Mouse (Mus musculus) intestine, embryonic 14.5 days (tissue): ENCODE measurements around the gene Pwwp2b. TPM values are rescaled to one million over a fixed set of nuclear protein-coding genes. Genes with fewer than 3 reads are reported as not detected.
A peak's percentile ranks its signal among the peaks of the same experiment; 100 is the strongest.

Experiments
- ATAC-seq: fragments of 200-750 bp; cut with Nextera tagmentation; replicated peaks from 2 replicates; pipeline ENCODE4 v1.8.0; 2017; ENCODE audit warnings: low read depth, moderate number of reproducible peaks, moderate TSS enrichment, moderate library complexity; ENCODE audit not compliant: low FRiP score, low TSS enrichment
- DNase-seq: peaks from one replicate; pipeline ENCODE4 v3.0.0-alpha.2; 2018; ENCODE audit warnings: low spot score
- H3K27ac ChIP-seq: fragments of 300-500 bp; sonication (generic); 2 replicates; pipeline ENCODE4 v1.5.1; 2014; ENCODE audit warnings: low read depth, mild to moderate bottlenecking, control low read depth
- H3K27me3 ChIP-seq: fragments of 300-500 bp; sonication (generic); replicated peaks from 2 replicates; pipeline ENCODE4 v1.6.1; 2014; ENCODE audit warnings: low read length, control low read depth; ENCODE audit not compliant: control insufficient read depth, insufficient read depth
- H3K36me3 ChIP-seq: fragments of 300-500 bp; sonication (generic); 2 replicates; pipeline ENCODE4 v1.6.1; 2014; ENCODE audit warnings: low read length, control low read depth; ENCODE audit not compliant: control insufficient read depth, insufficient read depth
- H3K4me1 ChIP-seq: fragments of 300-500 bp; sonication (generic); replicated peaks from 2 replicates; pipeline ENCODE4 v1.6.1; 2014; ENCODE audit warnings: low read length, control low read depth, mixed read lengths; ENCODE audit not compliant: control insufficient read depth, insufficient read depth
- H3K4me2 ChIP-seq: fragments of 300-500 bp; sonication (generic); 2 replicates; pipeline ENCODE4 v1.6.1; 2014; ENCODE audit warnings: low read length
- H3K4me3 ChIP-seq: fragments of 300-500 bp; sonication (generic); 2 replicates; pipeline ENCODE4 v1.5.1; 2014; ENCODE audit warnings: low read depth, low read length, control low read depth, mixed read lengths
- H3K9ac ChIP-seq: fragments of 300-500 bp; sonication (generic); 2 replicates; pipeline ENCODE4 v1.6.1; 2014; ENCODE audit warnings: mild to moderate bottlenecking, low read length
- H3K9me3 ChIP-seq: fragments of 300-500 bp; sonication (generic); 2 replicates; pipeline ENCODE4 v1.6.1; 2016; ENCODE audit warnings: low read length, control low read depth; ENCODE audit not compliant: control insufficient read depth
- WGBS: fragments of 180-500 bp; shearing (Covaris S2); extraction: QIAGEN DNeasy Blood & Tissue Kit; methylation state at CpG from one replicate; pipeline ENCODE4 v1.1.7; 2014; 5-methylcytosine and 5-hydroxymethylcytosine counted together
- polyA plus RNA-seq: library from polyadenylated mRNA; unstranded; fragments of >200 nt; fragmentation: Nextera tagmentation; extraction: Ambion mirVana; gene quantifications from 2 replicates; pipeline ENCODE4 v1.2.1, GENCODE M21; 2014

Pwwp2b gene
- polyA plus RNA-seq, 1 experiment from 2014 or later, result 17.3 TPM

DNA sequence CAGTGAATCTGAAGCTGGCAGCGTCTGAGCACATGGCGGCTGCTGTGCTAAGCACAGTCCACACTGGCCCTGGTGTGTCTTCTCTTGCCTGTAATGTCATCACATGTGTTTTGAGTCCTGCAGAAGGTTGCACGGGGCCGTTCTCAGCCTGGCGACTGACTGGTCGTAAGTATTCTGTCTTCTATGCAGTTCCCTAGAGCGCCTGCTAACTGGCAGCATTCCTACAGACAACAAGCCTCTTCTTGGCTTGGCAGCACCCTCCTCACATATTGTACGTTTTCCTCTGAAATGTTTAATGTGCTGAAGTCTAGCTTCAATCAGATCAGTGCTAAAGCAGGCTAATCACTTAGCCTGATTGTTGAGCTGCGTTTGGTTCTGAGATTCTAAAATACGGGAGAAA is 27.3 kb downstream of the Pwwp2b start:
- no peak overlapping the region for H3K4me3 ChIP-seq
- no peak overlapping the region for H3K27ac ChIP-seq
- no peak for DNase-seq
- no peak for ATAC-seq
- WGBS, result 63% methylated on average over 10 of the region's 10 CpGs
- H3K9me3 ChIP-seq, result no peaks in the 10 kb centered on the region
- no peaks in the 10 kb centered on the region for H3K36me3 ChIP-seq
- H3K9ac ChIP-seq, result no peak overlapping the region
- no peaks in the 10 kb centered on the region for H3K27me3 ChIP-seq
- peaks cover 32% of the 10 kb centered on the region for H3K4me1 ChIP-seq
- H3K4me2 ChIP-seq, result no peak overlapping the region

GRCm38 (mm10) chr7:139276150-139276549 is 27.9 kb downstream of the Pwwp2b start:
- DNase-seq, result no peak

DNA sequence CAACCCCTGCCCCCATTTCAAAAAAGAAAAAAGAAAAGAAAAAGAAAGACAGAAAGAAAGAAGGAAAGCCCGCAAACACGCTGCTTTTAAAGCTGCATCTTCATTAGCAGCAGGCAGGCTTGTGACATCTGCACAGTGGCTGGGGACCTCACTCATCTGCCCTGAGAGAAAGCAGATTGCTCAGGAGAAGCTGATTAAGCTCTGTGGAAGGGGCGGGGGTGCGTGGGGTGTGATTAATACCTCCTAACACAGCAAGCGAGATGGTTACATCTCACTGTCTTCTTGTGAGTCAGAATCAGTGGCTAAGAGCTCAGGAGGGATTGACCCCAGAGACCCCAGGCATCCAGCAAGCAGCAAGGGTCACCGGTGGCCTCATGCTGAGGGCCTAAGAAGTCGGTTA is 29.3 kb downstream of the Pwwp2b start:
- Histone ChIP-seq H3K9ac (no peak overlapping the region), H3K36me3 (no peaks in the 10 kb centered on the region), H3K9me3 (no peaks in the 10 kb centered on the region), H3K27ac (no peak overlapping the region), H3K27me3 (no peaks in the 10 kb centered on the region), H3K4me3 (no peak overlapping the region), H3K4me1 (peaks cover 18% of the 10 kb centered on the region), H3K4me2 (no peak overlapping the region)
- DNase-seq (no peak), ATAC-seq (no peak)
- WGBS, result 79% methylated on average over 7 of the region's 7 CpGs

More at GRCm38 (mm10) chr7:139276150-139276549, 27.9 kb downstream of the Pwwp2b start:
- Histone ChIP-seq H3K4me2 (no peak overlapping the region), H3K4me3 (no peak overlapping the region), H3K4me1 (peaks cover 32% of the 10 kb centered on the region), H3K27me3 (no peaks in the 10 kb centered on the region), H3K27ac (no peak overlapping the region), H3K9ac (no peak overlapping the region), H3K9me3 (no peaks in the 10 kb centered on the region), H3K36me3 (no peaks in the 10 kb centered on the region)
- no peak for ATAC-seq
- 90% methylated on average over 10 of the region's 10 CpGs for WGBS

DNA sequence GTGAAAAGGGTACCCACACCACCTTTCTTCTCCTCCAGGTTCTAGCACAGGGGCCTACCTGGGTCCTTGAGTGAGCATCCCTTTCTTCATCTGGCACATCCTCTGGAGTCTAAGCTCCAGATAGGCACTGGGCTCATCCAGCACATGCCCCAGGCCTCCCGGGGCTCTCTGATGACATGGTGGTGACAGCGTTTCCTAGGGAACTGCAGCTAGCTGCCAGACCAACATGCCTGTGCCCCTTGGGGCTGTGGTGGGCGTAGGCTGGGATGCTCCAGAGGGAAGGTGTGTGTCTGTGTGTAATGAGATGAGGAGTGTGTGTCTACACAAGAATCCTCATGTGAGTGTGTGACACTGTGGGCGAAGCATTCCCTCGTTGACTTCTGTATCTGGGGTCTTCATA is 31.3 kb downstream of the Pwwp2b start:
- Histone ChIP-seq H3K9me3 (no peaks in the 10 kb centered on the region), H3K4me2 (no peak overlapping the region), H3K4me1 (0 out of 2 replicates have a peak, but pooled peaks cover 4% of the 10 kb centered on the region), H3K36me3 (no peaks in the 10 kb centered on the region), H3K4me3 (no peak overlapping the region), H3K27me3 (no peaks in the 10 kb centered on the region), H3K9ac (no peak overlapping the region), H3K27ac (no peak overlapping the region)
- ATAC-seq, result no peak
- 84% methylated on average over 5 of the region's 5 CpGs for WGBS
- DNase-seq, result no peak

DNA sequence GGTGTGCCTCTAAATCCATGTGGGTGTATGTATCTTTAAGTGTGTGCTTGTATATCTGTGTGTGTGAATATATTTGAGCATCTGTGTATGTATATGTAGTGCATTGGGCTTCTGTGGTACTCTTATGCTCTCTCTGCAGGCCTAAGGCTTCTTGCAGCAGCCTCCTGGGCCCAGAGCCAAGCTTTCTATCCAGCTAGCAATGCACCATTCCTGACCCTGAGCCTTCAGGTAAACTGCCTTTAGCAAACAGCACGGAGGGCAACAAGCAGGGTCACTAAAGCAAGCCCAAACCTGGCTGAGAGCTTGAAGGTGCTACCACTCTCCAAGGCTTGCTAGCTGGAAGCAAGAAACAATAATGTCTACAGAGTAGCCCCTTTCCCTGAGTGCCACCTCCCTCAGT is 31.8 kb downstream of the Pwwp2b start:
- H3K27me3 ChIP-seq, result no peaks in the 10 kb centered on the region
- H3K4me3 ChIP-seq, result no peak overlapping the region
- 50% methylated on average over 1 of the region's 1 CpGs for WGBS
- 0 out of 2 replicates have a peak, but pooled peaks cover 4% of the 10 kb centered on the region for H3K4me1 ChIP-seq
- no peak overlapping the region for H3K27ac ChIP-seq
- H3K9me3 ChIP-seq, result no peaks in the 10 kb centered on the region
- H3K9ac ChIP-seq, result no peak overlapping the region
- no peak overlapping the region for H3K4me2 ChIP-seq
- ATAC-seq (no peak), DNase-seq (no peak)
- no peaks in the 10 kb centered on the region for H3K36me3 ChIP-seq

DNA sequence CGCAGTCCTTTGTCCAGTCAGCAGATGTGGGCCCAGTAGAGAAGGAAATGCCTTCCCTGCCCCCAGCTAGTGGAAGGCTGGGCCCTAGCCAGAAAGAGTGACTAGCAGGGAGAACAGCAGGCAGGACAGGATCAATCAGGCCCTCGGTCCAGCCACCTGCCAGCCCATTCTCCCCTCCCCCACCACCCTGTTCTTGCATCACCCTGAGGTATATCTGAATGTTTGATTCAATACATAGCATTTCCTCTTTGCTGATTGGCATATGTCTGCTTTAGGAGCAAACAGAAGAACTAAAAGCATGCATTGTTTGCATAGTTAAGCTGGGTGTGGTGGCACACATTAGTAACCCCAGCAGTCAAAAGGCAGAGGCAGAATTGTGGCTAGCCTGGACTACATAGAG is 32.9 kb downstream of the Pwwp2b start:
- DNase-seq (no peak), ATAC-seq (peak; percentile 34)
- Histone ChIP-seq H3K27ac (peak overlapping the region; percentile 2; the same call in 1 of the 2 replicates), H3K9me3 (no peaks in the 10 kb centered on the region), H3K4me3 (no peak overlapping the region), H3K36me3 (no peaks in the 10 kb centered on the region), H3K27me3 (no peaks in the 10 kb centered on the region), H3K4me1 (0 out of 2 replicates have a peak, but pooled peaks cover 4% of the 10 kb centered on the region), H3K9ac (no peak overlapping the region), H3K4me2 (no peak overlapping the region)
- 47% methylated on average over 2 of the region's 2 CpGs for WGBS

DNA sequence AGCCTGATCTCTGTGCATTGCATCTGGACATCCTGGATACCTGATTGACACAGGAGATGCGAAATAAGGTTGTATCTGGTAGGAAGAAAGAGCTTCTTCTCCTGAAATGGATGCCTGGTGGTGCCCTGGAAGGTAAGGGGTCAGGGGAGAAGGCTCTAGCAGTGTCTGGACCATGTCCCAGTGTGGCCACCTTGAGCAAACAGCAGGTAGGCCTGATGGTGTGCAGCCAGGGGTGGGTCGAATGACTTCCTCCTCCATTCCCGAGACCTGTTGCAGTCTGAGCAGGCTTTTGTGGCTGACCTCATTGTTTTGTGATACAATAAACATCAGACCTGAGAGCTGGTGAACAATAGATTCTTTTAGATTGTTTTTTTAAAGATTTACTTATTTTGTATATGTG is 33.8 kb downstream of the Pwwp2b start:
- H3K4me3 ChIP-seq, result no peak overlapping the region
- WGBS, result 75% methylated on average over 3 of the region's 3 CpGs
- ATAC-seq (no peak), DNase-seq (no peak)
- H3K9me3 ChIP-seq, result no peaks in the 10 kb centered on the region
- no peak overlapping the region for H3K9ac ChIP-seq
- H3K4me1 ChIP-seq, result 0 out of 2 replicates have a peak, but pooled peaks cover 4% of the 10 kb centered on the region
- H3K27ac ChIP-seq, result no peak overlapping the region
- no peak overlapping the region for H3K4me2 ChIP-seq
- H3K27me3 ChIP-seq, result no peaks in the 10 kb centered on the region
- no peaks in the 10 kb centered on the region for H3K36me3 ChIP-seq

GRCm38 (mm10) chr7:139285295-139285943 is 37.1 kb downstream of the Pwwp2b start:
- DNase-seq, result no peak

DNA sequence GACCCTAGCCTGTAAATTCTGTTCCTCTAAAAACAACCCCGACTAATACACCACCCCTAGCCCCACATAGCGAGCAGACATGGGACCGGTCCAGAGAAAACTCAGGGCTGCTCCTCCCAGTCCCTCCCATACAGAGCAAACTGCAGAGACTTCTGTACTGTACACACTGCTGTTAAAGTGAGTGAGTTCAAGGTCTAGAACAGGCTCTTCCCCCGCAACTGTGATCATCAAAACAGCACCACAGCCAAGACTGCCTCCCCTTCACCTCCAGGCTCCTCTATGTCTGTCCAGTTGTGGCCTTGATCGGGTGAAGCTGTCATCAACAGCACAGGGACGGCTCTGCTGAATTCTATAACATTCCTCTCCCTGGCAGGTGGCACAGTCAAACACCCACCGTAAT is 40.3 kb downstream of the Pwwp2b start:
- H3K9ac ChIP-seq, result no peak overlapping the region
- no peak overlapping the region for H3K4me3 ChIP-seq
- ATAC-seq (no peak), DNase-seq (no peak)
- no peaks in the 10 kb centered on the region for H3K4me1 ChIP-seq
- H3K9me3 ChIP-seq, result no peaks in the 10 kb centered on the region
- no peak overlapping the region for H3K27ac ChIP-seq
- no peaks in the 10 kb centered on the region for H3K36me3 ChIP-seq
- no peak overlapping the region for H3K4me2 ChIP-seq
- no peaks in the 10 kb centered on the region for H3K27me3 ChIP-seq
- WGBS, result 79% methylated on average over 7 of the region's 7 CpGs

More at GRCm38 (mm10) chr7:139285295-139285943, 37.1 kb downstream of the Pwwp2b start:
- no peaks in the 10 kb centered on the region for H3K27me3 ChIP-seq
- H3K4me1 ChIP-seq, result 0 out of 2 replicates have a peak, but pooled peaks cover under 1% of the 10 kb centered on the region
- no peaks in the 10 kb centered on the region for H3K36me3 ChIP-seq
- H3K4me2 ChIP-seq, result no peak overlapping the region
- no peak overlapping the region for H3K9ac ChIP-seq
- ATAC-seq, result no peak
- no peaks in the 10 kb centered on the region for H3K9me3 ChIP-seq
- 70% methylated on average over 16 of the region's 16 CpGs for WGBS
- H3K4me3 ChIP-seq, result no peak overlapping the region
- H3K27ac ChIP-seq, result no peak overlapping the region
